In the genomic region with DNA sequence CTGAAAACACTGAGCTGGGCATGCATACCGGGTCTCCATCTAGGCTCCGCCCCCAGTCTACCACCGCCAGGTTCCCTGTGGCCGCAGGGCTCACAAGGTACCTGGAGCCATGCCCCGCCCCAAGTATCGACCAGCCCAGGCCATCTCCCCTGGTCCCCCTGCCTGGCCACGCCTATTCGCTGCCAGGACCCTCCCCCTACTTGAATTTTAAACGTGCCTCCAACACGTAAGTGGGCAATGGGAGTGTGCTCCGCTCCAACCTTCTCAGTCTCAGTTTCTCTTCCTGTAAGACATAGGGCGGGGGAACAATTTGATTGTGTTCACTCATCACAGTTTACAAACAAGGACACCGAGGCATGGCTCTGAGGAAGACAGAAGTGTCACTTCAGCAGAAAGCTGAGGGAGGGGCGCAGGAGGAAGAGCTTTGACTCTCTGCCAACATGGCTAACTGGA, we compare ENCODE assay signal across 8 mouse cellular contexts. TPM values are rescaled to one million over a fixed set of nuclear protein-coding genes. Genes with fewer than 3 reads are reported as not detected.
DNase-seq lines count a peak whose midpoint lies in the region; ATAC-seq and TF ChIP-seq lines count a peak whose summit lies in the region.

A gene (minus strand): TSS at position 116 of the 453 bp plus-strand sequence.

- peak within 1 kb of the TSS; percentile 85 for H3K27ac ChIP-seq in layer of hippocampus, adult 2 months
- H3K27ac ChIP-seq in embryonic facial prominence, embryonic 13.5 days = peak within 1 kb of the TSS; percentile 83
- H3K27ac ChIP-seq in heart, embryonic 16.5 days (ENCODE audit: low read length) = peak within 1 kb of the TSS; percentile 91
- H3K27ac ChIP-seq in lung, embryonic 16.5 days (ENCODE audit: low read length) = peak within 1 kb of the TSS; percentile 86

- H3K4me1 ChIP-seq in embryonic facial prominence, embryonic 13.5 days = peaks cover 27% of the 10 kb centered on the region
- H3K4me1 ChIP-seq in heart, embryonic 16.5 days (ENCODE audit: control insufficient read depth, insufficient read depth, low read length) = peaks cover 22% of the 10 kb centered on the region
- peaks cover 13% of the 10 kb centered on the region for H3K4me1 ChIP-seq in lung, embryonic 16.5 days (replicated peaks; ENCODE audit: control insufficient read depth, insufficient read depth, low read length)

- peak within 1 kb of the TSS; percentile 92 for H3K4me3 ChIP-seq in layer of hippocampus, adult 2 months
- H3K4me3 ChIP-seq in embryonic facial prominence, embryonic 13.5 days = peak within 1 kb of the TSS; percentile 80
- peak within 1 kb of the TSS; percentile 87 for H3K4me3 ChIP-seq in heart, embryonic 16.5 days (ENCODE audit: low read length)
- H3K4me3 ChIP-seq in lung, embryonic 16.5 days (ENCODE audit: low read length) = peak within 1 kb of the TSS; percentile 82

- peaks cover 25% of the 10 kb centered on the region for H3K36me3 ChIP-seq in embryonic facial prominence, embryonic 13.5 days
- H3K36me3 ChIP-seq in heart, embryonic 16.5 days (ENCODE audit: control insufficient read depth, insufficient read depth) = peaks cover 13% of the 10 kb centered on the region
- H3K36me3 ChIP-seq in lung, embryonic 16.5 days (ENCODE audit: control insufficient read depth, insufficient read depth, low read length) = peaks cover 12% of the 10 kb centered on the region
- no peaks in the 10 kb centered on the region for H3K36me3 ChIP-seq in splenic B cell, adult 2 months (ENCODE audit: control insufficient read depth, insufficient read depth, low read length, poor library complexity, severe bottlenecking)

- TF ChIP-seq CTCF in layer of hippocampus, adult 2 months (conservative IDR thresholded peaks at IDR 0.05) = no peak

- DNase-seq in layer of hippocampus, adult 2 months (ENCODE audit: low spot score in 2 of 2) = no peak
- DNase-seq in layer of hippocampus, adult 9-10 months (ENCODE audit: low spot score) = no peak
- peak; percentile 56 to 76 for DNase-seq in kidney, postnatal 36 days
- peak; percentile 49 for DNase-seq in splenic B cell, adult 2 months (ENCODE audit: low read depth, low spot score)
- DNase-seq in urinary bladder, postnatal 25 days (ENCODE audit: low spot score) = no peak

- H3K9ac ChIP-seq in embryonic facial prominence, embryonic 13.5 days = peak within 1 kb of the TSS; percentile 88
- H3K9ac ChIP-seq in heart, embryonic 16.5 days (ENCODE audit: low read length) = peak within 1 kb of the TSS; percentile 94
- H3K9ac ChIP-seq in lung, embryonic 16.5 days (ENCODE audit: low read length) = peak within 1 kb of the TSS; percentile 92

- 3% methylated on average over 14 of the region's 14 CpGs for WGBS in embryonic facial prominence, embryonic 13.5 days
- 4% methylated on average over 14 of the region's 14 CpGs for WGBS in heart, embryonic 16.5 days
- WGBS in lung, embryonic 16.5 days = 4% methylated on average over 14 of the region's 14 CpGs

- H3K27me3 ChIP-seq in embryonic facial prominence, embryonic 13.5 days = no peaks in the 10 kb centered on the region
- H3K27me3 ChIP-seq in heart, embryonic 16.5 days (ENCODE audit: control insufficient read depth, insufficient read depth, low read length) = no peaks in the 10 kb centered on the region
- no peaks in the 10 kb centered on the region for H3K27me3 ChIP-seq in lung, embryonic 16.5 days (ENCODE audit: control insufficient read depth, insufficient read depth, low read depth, low read length)
- no peaks in the 10 kb centered on the region for H3K27me3 ChIP-seq in splenic B cell, adult 2 months (ENCODE audit: control insufficient read depth, insufficient read depth, low read length, poor library complexity, severe bottlenecking)

- H3K4me2 ChIP-seq in embryonic facial prominence, embryonic 13.5 days = peak within 1 kb of the TSS; percentile 93
- H3K4me2 ChIP-seq in heart, embryonic 16.5 days (ENCODE audit: low read depth, low read length) = peak within 1 kb of the TSS; percentile 84
- peak within 1 kb of the TSS; percentile 89 for H3K4me2 ChIP-seq in lung, embryonic 16.5 days (ENCODE audit: low read depth, low read length)

- no peaks in the 10 kb centered on the region for H3K9me3 ChIP-seq in embryonic facial prominence, embryonic 13.5 days
- no peaks in the 10 kb centered on the region for H3K9me3 ChIP-seq in heart, embryonic 16.5 days (replicated peaks; ENCODE audit: control insufficient read depth, low read length)
- H3K9me3 ChIP-seq in lung, embryonic 16.5 days (ENCODE audit: control insufficient read depth, low read length) = no peaks in the 10 kb centered on the region

- ATAC-seq in embryonic facial prominence, embryonic 13.5 days (ENCODE audit: insufficient number of reproducible peaks, insufficient read depth, low FRiP score, low TSS enrichment, low read depth) = peak; percentile 44
- ATAC-seq in heart, embryonic 16.5 days (replicated peaks; ENCODE audit: extremely low read depth, insufficient read depth, low FRiP score) = peak; percentile 37
- ATAC-seq in lung, embryonic 16.5 days (ENCODE audit: low read depth) = peak; percentile 75

RNA-seq across cellular contexts. Expression of the gene that starts here (rescaled TPM):
- 10 to 100 TPM; 25.4 to 29.1 TPM for total RNA-seq in layer of hippocampus, adult 2 months (2021)
- 50.5 and 63.1 TPM in 2 replicates for polyA plus RNA-seq in embryonic facial prominence, embryonic 13.5 days (2015; fragmentation: Nextera tagmentation; extraction: Ambion mirVana)
- 35.5 and 36.7 TPM in 2 replicates for polyA plus RNA-seq in heart, embryonic 16.5 days (2015; fragmentation: Nextera tagmentation; extraction: Ambion mirVana)
- polyA plus RNA-seq in lung, embryonic 16.5 days (2015; fragmentation: Nextera tagmentation; extraction: Ambion mirVana) = 43.6 and 46.7 TPM in 2 replicates

Comparison
In these comparisons a context has a peak if more than half of its experiments do, and no peak if none do; other contexts are left out.
1. DNase-seq: peak in kidney, postnatal 36 days (2 of 2) and splenic B cell, adult 2 months (single experiment); none in layer of hippocampus, adult 2 months (0 of 2), layer of hippocampus, adult 9-10 months (single experiment) and urinary bladder, postnatal 25 days (single experiment).
2. Peak in every context shown above with its lines, with median percentiles within 50 percentile points of each other: H3K27ac ChIP-seq, H3K4me3 ChIP-seq, ATAC-seq, H3K4me2 ChIP-seq and H3K9ac ChIP-seq.